Mouse (Mus musculus) layer of hippocampus, adult 2 months (tissue): Measurements from ENCODE around the gene Tmem135. TPM values are rescaled to one million over a fixed set of nuclear protein-coding genes. Genes with fewer than 3 reads are reported as not detected.
"Not testable (repeated sequence)": the region's sequence is repeated elsewhere in the genome, so short reads cannot be mapped to it uniquely, and the experiment has no call there.

Experiments used
- DNase-seq, 2 experiments: peaks; one replicate each; pipeline ENCODE4 v3.0.0; 2022; ENCODE audit warnings: low spot score in 2 of 2
- H3K27ac ChIP-seq: fragments of 200-600 bp; 2 replicates; pipeline ENCODE4 v1.8.1; 2022
- H3K4me3 ChIP-seq: fragments of 200-600 bp; 2 replicates; pipeline ENCODE4 v1.8.1; 2022; ENCODE audit warnings: mild to moderate bottlenecking
- CTCF ChIP-seq: fragments of 200-600 bp; conservative IDR thresholded peaks from 2 replicates; pipeline ENCODE4 v1.8.1; 2022; ENCODE audit warnings: antibody characterized with exemption, mild to moderate bottlenecking, moderate library complexity
- total RNA-seq, 2 experiments: library from RNA; stranded (reverse); gene quantifications; 2 replicates each; pipeline ENCODE4 v1.2.3; 2021

Tmem135 gene
- total RNA-seq, 2 experiments from 2014 or later: 73.3 to 74.1 TPM

GRCm38 (mm10) chr7:89319351-89319750 lies 84.7 kb downstream of the Tmem135 start:
- H3K4me3 ChIP-seq: no peak overlapping the region
- no peak for DNase-seq
- no peak for TF ChIP-seq CTCF
- H3K27ac ChIP-seq: no peak overlapping the region

- DNase-seq, H3K4me3 ChIP-seq, H3K27ac ChIP-seq: not testable (repeated sequence)
Measured at GRCm38 (mm10) chr7:89317088-89317487, 86.9 kb downstream of the Tmem135 start.

- no peak for DNase-seq
Measured at GRCm38 (mm10) chr7:89316112-89316511, 87.9 kb downstream of the Tmem135 start.

GRCm38 (mm10) chr7:89311555-89311954 lies 92.5 kb downstream of the Tmem135 start:
- no peak for DNase-seq
- peak; percentile 58 for TF ChIP-seq CTCF
- no peak overlapping the region for H3K27ac ChIP-seq
- H3K4me3 ChIP-seq: no peak overlapping the region

More at GRCm38 (mm10) chr7:89316112-89316511, 87.9 kb downstream of the Tmem135 start:
- TF ChIP-seq CTCF: no peak
- Histone ChIP-seq H3K27ac (no peak overlapping the region), H3K4me3 (no peak overlapping the region)

GRCm38 (mm10) chr7:89308926-89309325 lies 95.1 kb downstream of the Tmem135 start:
- TF ChIP-seq CTCF: no peak
- no peak for DNase-seq
- Histone ChIP-seq H3K27ac (no peak overlapping the region), H3K4me3 (no peak overlapping the region)

GRCm38 (mm10) chr7:89308238-89308637 lies 95.8 kb downstream of the Tmem135 start:
- TF ChIP-seq CTCF: no peak
- Histone ChIP-seq H3K4me3 (no peak overlapping the region), H3K27ac (no peak overlapping the region)
- no peak for DNase-seq

- Histone ChIP-seq H3K4me3 (no peak overlapping the region), H3K27ac (no peak overlapping the region)
- DNase-seq: no peak
- no peak for TF ChIP-seq CTCF
Measured at GRCm38 (mm10) chr7:89306831-89307230, 97.2 kb downstream of the Tmem135 start.

GRCm38 (mm10) chr7:89304958-89305357 lies 99.1 kb downstream of the Tmem135 start:
- Histone ChIP-seq H3K4me3 (no peak overlapping the region), H3K27ac (no peak overlapping the region)
- no peak for TF ChIP-seq CTCF
- DNase-seq: no peak

GRCm38 (mm10) chr7:89303765-89304164 lies 100.3 kb downstream of the Tmem135 start:
- TF ChIP-seq CTCF: no peak
- DNase-seq: no peak
- H3K27ac ChIP-seq: no peak overlapping the region

GRCm38 (mm10) chr7:89298911-89299458 lies 105.0 kb downstream of the Tmem135 start:
- Histone ChIP-seq H3K4me3 (no peak overlapping the region), H3K27ac (no peak overlapping the region)
- DNase-seq: no peak
- no peak for TF ChIP-seq CTCF

More at GRCm38 (mm10) chr7:89303765-89304164, 100.3 kb downstream of the Tmem135 start:
- no peak overlapping the region for H3K4me3 ChIP-seq

GRCm38 (mm10) chr7:89296941-89297340 lies 107.1 kb downstream of the Tmem135 start:
- Histone ChIP-seq H3K4me3 (no peak overlapping the region), H3K27ac (no peak overlapping the region)
- no peak for DNase-seq
- TF ChIP-seq CTCF: no peak

GRCm38 (mm10) chr7:89282664-89283063 lies 121.4 kb downstream of the Tmem135 start:
- H3K27ac ChIP-seq: no peak overlapping the region
- TF ChIP-seq CTCF: no peak
- no peak for DNase-seq
- no peak overlapping the region for H3K4me3 ChIP-seq

- peak overlapping the region; percentile 63; the same call in 1 of the 2 replicates for H3K27ac ChIP-seq
- DNase-seq: not testable (repeated sequence)
Measured at GRCm38 (mm10) chr7:89270438-89270837, 133.6 kb downstream of the Tmem135 start.

GRCm38 (mm10) chr7:89269826-89270225 lies 134.2 kb downstream of the Tmem135 start:
- Histone ChIP-seq H3K27ac (peak overlapping the region; percentile 63), H3K4me3 (no peak overlapping the region)
- no peak for DNase-seq
- TF ChIP-seq CTCF: no peak

More at GRCm38 (mm10) chr7:89270438-89270837, 133.6 kb downstream of the Tmem135 start:
- H3K4me3 ChIP-seq: not testable (repeated sequence)
